Mouse (Mus musculus) cortical plate, adult 2 months (tissue): Measurements from ENCODE around the gene Tpx2.

Source experiments
- CTCF ChIP-seq: fragments of 200-500 bp; IDR thresholded peaks from 2 replicates; pipeline ENCODE4 v1.5.1; 2011; ENCODE audit warnings: mild to moderate bottlenecking, control low read depth, low read length; ENCODE audit not compliant: insufficient read depth; ENCODE audit errors: extremely low read depth
- POLR2A ChIP-seq: fragments of 200-500 bp; IDR thresholded peaks from 2 replicates; pipeline ENCODE4 v1.6.1; 2011; ENCODE audit warnings: mild to moderate bottlenecking, low read length, control low read depth; ENCODE audit not compliant: insufficient read depth; ENCODE audit errors: extremely low read depth

DNA sequence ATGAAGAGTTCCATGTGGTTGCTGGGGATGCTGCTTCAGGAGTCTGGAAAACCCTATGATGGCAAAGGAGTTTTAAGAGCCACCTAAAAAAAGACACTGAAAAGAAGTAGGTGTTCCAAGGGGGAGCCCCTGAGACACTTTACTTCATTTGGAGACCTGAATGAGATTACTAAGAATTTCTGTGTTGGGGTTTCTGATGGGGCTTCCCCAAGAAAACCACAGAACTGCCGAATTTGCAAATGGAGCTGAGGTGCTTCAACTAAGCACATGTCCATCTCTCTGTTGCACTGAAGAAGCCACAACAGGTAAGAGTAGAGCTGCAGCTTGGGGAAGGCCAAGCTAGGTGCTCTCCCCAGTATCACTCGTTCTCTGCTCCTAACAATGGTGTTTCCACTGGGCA, 22.1 kb upstream of the Tpx2 start:
- TF ChIP-seq POLR2A (no peak), CTCF (no peak)
